Mouse (Mus musculus): ENCODE data around the gene Spata31. TPM values are rescaled to one million over a fixed set of nuclear protein-coding genes. Genes with fewer than 3 reads are reported as not detected.

Spata31 gene
- polyA plus RNA-seq (2016; fragmentation: Nextera tagmentation; extraction: Ambion mirVana): not detected in 2 replicates

DNA sequence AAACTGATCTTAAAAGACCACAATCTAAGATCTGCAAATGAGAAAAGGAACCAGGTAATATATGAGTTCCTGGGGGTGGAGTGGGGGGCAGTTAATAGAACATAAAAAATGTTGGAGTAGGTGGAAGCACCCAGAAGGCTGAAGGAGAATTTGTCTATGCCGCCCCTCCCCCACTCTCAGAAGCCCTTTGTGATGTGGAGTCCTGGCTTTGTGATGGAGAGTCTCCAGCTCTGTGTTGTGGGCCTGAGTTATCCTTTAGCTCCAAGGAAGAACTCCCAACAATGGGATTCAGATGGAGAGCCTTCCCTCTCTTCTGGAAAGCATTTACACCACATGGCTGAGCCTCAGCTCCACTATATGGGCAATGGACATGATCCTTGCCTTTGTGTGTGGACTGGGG is at the start of gene Spata31:
Spata31 (plus strand) TSS at position 216 of the 400 bp plus-strand sequence.
- H3K9me3 ChIP-seq (replicated peaks): no peaks in the 10 kb centered on the region
- H3K36me3 ChIP-seq: no peaks in the 10 kb centered on the region
- DNase-seq (ENCODE audit: low spot score): no peak
- no peaks in the 10 kb centered on the region for H3K4me1 ChIP-seq
- 75% methylated on average over 1 of the region's 1 CpGs for WGBS
- no peak within 1 kb of the TSS for H3K27ac ChIP-seq
- no peak within 1 kb of the TSS for H3K4me3 ChIP-seq
- H3K27me3 ChIP-seq (ENCODE audit: low read depth, poor library complexity, severe bottlenecking): no peaks in the 10 kb centered on the region

GRCm38 (mm10) chr13:64903132-64903531 is 14.1 kb upstream of the Spata31 start:
- Histone ChIP-seq H3K27ac (no peak overlapping the region), H3K4me1 (0 out of 2 replicates have a peak, but pooled peaks cover 4% of the 10 kb centered on the region), H3K9me3 (replicated peaks) (no peaks in the 10 kb centered on the region), H3K27me3 (ENCODE audit: low read depth, poor library complexity, severe bottlenecking) (no peaks in the 10 kb centered on the region), H3K4me3 (no peak overlapping the region), H3K36me3 (no peaks in the 10 kb centered on the region)
- DNase-seq (ENCODE audit: low spot score): no peak
- WGBS: 48% methylated on average over 1 of the region's 1 CpGs

DNA sequence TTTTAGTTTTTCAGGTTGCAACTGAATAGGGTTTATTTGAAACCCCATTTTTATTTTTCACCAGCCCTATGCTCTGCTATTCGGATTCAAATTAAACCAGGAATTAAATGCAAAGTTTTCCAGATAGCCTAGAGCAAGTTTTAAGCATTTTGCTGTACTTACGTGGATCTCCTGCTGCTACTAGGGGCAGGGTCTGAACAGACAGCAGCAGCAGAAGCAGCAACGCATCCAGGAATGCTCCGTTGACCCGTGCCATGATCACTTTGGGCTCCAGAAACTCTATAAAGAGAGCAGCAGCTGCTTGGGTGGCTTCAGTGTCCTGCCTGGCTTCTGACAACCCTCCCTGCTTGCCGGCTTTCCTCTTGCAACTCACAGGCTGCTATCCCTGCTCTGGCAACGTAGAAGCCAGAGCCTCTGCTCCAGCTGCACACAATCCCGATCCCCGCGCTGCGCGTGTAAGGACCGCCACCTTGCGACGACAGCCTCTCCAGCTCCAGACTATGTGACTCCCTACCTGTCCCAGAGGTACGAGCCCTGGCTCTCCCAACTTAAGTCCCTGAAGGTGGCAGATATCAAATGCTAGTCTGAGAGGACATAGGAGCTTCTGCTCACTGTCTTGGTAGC is 13.5 kb upstream of the Spata31 start, which contains the start of gene Cntnap3:
Cntnap3 (minus strand) TSS at position 371 of the 624 bp plus-strand sequence.
- Histone ChIP-seq H3K27ac (no peak within 1 kb of the TSS), H3K36me3 (no peaks in the 10 kb centered on the region), H3K9me3 (replicated peaks) (no peaks in the 10 kb centered on the region), H3K4me3 (no peak within 1 kb of the TSS), H3K4me1 (0 out of 2 replicates have a peak, but pooled peaks cover 4% of the 10 kb centered on the region), H3K27me3 (ENCODE audit: low read depth, poor library complexity, severe bottlenecking) (no peaks in the 10 kb centered on the region)
- 14% methylated on average over 16 of the region's 16 CpGs for WGBS
- DNase-seq (ENCODE audit: low spot score): peak; percentile 56

Other genes starting within 250 kb of the Spata31 start
- 0.06 TPM in 1 of 2 replicates, not detected in the other for gene Cntnap3, start 13.5 kb upstream of the Spata31 start, polyA plus RNA-seq (2016; fragmentation: Nextera tagmentation; extraction: Ambion mirVana)
- gene Spata31d1c, start 115.7 kb downstream of the Spata31 start, polyA plus RNA-seq (2016; fragmentation: Nextera tagmentation; extraction: Ambion mirVana): not detected in 2 replicates
- gene Prss47, start 135.4 kb downstream of the Spata31 start, polyA plus RNA-seq (2016; fragmentation: Nextera tagmentation; extraction: Ambion mirVana): not detected in 2 replicates
- gene Mfsd14b, start 195.6 kb downstream of the Spata31 start, polyA plus RNA-seq (2016; fragmentation: Nextera tagmentation; extraction: Ambion mirVana): 39.5 and 50.6 TPM in 2 replicates
- gene Olfr465-ps1, start 220.7 kb downstream of the Spata31 start, polyA plus RNA-seq (2016; fragmentation: Nextera tagmentation; extraction: Ambion mirVana): not detected in 2 replicates
- gene Olfr466, start 232.8 kb downstream of the Spata31 start, polyA plus RNA-seq (2016; fragmentation: Nextera tagmentation; extraction: Ambion mirVana): not detected in 2 replicates